Mouse (Mus musculus) testis, adult 2 months (tissue): Measurements from ENCODE around the gene Cstf3.

Experiments used
- CTCF ChIP-seq: fragments of 200-500 bp; IDR thresholded peaks from 2 replicates; pipeline ENCODE4 v1.5.1; 2012; ENCODE audit warnings: low read depth, mild to moderate bottlenecking, inconsistent platforms, low read length, moderate library complexity; ENCODE audit not compliant: control insufficient read depth, insufficient read depth, insufficient replicate concordance
- POLR2A ChIP-seq: fragments of 200-500 bp; IDR thresholded peaks from 2 replicates; pipeline ENCODE4 v1.6.1; 2012; ENCODE audit warnings: low read depth, mild to moderate bottlenecking, inconsistent platforms, low read length, moderate library complexity; ENCODE audit not compliant: control insufficient read depth

DNA sequence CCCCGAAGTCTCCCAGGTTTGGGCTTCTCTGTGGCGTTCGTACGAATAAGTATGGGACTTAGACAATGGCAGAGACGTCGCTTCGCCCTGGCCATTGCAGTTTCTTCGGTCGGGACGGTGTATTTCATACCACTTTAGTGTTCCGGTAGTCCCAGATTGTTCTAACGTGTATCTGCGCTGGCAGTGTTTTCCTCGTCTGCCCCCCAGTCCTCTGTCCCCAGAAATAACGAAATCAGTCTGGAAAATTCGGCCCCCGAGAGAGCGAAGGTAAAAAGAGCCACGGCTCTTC, 450 bp downstream of the Cstf3 start:
- TF ChIP-seq POLR2A (no peak), CTCF (no peak)
